Mouse (Mus musculus) liver, embryonic 13.5 days (tissue): ENCODE measurements at regions not wholly inside any gene's neighbourhood (a gene's known extent, or its start where the extent isn't known, plus 50 kb on each side); places are given as distances from the start of the nearest gene placed in this dataset.

ENCODE experiments used
- ATAC-seq: fragments of 200-750 bp; cut with Nextera tagmentation; 2 replicates; pipeline ENCODE4 v1.8.0; 2017; ENCODE audit warnings: low read depth, mild to moderate bottlenecking, moderate number of reproducible peaks, moderate library complexity
- DNase-seq: peaks from one replicate; pipeline ENCODE4 v3.0.0; 2022
- H3K27ac ChIP-seq: fragments of 300-500 bp; sonication (generic); 2 replicates; pipeline ENCODE4 v1.5.1; 2015; ENCODE audit warnings: moderate library complexity, mild to moderate bottlenecking, inconsistent platforms
- H3K27me3 ChIP-seq: fragments of 300-500 bp; sonication (generic); 2 replicates; pipeline ENCODE4 v1.6.1; 2015; ENCODE audit warnings: mild to moderate bottlenecking, inconsistent platforms
- H3K36me3 ChIP-seq: fragments of 300-500 bp; sonication (generic); 2 replicates; pipeline ENCODE4 v1.6.1; 2015; ENCODE audit warnings: mild to moderate bottlenecking, inconsistent platforms
- H3K4me1 ChIP-seq: fragments of 300-500 bp; sonication (generic); replicated peaks from 2 replicates; pipeline ENCODE4 v1.6.1; 2015; ENCODE audit warnings: inconsistent platforms
- H3K4me2 ChIP-seq: fragments of 300-500 bp; sonication (generic); 2 replicates; pipeline ENCODE4 v1.6.1; 2015; ENCODE audit warnings: inconsistent platforms, mild to moderate bottlenecking, moderate library complexity
- H3K4me3 ChIP-seq: fragments of 300-500 bp; sonication (generic); replicated peaks from 2 replicates; pipeline ENCODE4 v1.5.1; 2015; ENCODE audit warnings: mild to moderate bottlenecking, inconsistent platforms
- H3K9ac ChIP-seq: fragments of 300-500 bp; sonication (generic); 2 replicates; pipeline ENCODE4 v1.6.1; 2015; ENCODE audit warnings: mild to moderate bottlenecking, inconsistent platforms
- H3K9me3 ChIP-seq: fragments of 300-500 bp; sonication (generic); replicated peaks from 2 replicates; pipeline ENCODE4 v1.6.1; 2016; ENCODE audit warnings: inconsistent platforms
- WGBS: fragments of 180-500 bp; shearing (Covaris S2); methylation state at CpG from one replicate; pipeline ENCODE4 v1.1.7; 2015; ENCODE audit not compliant: insufficient replicate concordance; 5-methylcytosine and 5-hydroxymethylcytosine counted together

DNA sequence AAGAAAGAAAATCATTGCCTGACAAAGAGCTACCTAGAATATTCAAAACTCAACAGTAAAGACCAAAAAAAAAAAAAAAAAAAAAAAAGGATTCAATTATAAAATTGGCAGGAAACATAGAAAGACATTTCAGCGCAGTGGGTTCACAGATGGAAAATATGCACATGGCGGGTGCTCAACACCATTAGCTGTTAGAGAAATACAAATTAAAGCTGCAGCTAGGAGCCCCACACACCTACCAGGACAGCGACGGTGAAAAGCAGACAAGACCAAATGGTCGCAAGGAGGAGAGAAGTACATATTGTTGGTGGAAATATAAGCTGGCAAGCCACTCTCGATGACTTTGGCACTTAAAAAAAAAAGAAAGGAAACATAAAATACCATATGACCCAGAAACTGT is 183.6 kb upstream of the Rad23b start:
- 78% methylated on average over 6 of the region's 6 CpGs for WGBS
- DNase-seq: no peak

DNA sequence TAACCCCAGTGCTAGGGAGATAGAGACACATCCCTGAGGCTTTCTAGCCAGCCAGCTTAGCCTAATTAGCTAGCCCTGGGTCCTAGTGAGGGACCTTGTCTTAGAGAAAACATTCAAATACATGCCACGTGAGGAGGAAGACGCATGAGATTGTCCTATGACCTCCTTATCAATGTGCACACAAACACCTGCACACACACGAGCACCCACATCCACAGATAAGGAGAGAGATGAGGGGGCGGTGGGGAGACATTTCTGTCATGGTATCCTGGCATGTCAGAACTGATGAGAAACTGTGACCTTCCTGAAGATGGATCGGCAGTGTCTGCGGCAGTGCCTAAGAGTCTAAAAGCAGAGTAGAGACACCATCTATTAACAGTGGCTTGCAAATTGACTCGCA is 180.8 kb upstream of the Rad23b start:
- Histone ChIP-seq H3K9me3 (no peaks in the 10 kb centered on the region), H3K4me3 (no peak overlapping the region), H3K27ac (no peak overlapping the region), H3K27me3 (no peaks in the 10 kb centered on the region), H3K9ac (no peak overlapping the region), H3K4me1 (no peaks in the 10 kb centered on the region), H3K4me2 (no peak overlapping the region), H3K36me3 (no peaks in the 10 kb centered on the region)
- ATAC-seq (no peak), DNase-seq (no peak)
- 46% methylated on average over 7 of the region's 7 CpGs for WGBS

More for the DNA sequence above, 183.6 kb upstream of the Rad23b start:
- Histone ChIP-seq H3K27ac (no peak overlapping the region), H3K36me3 (no peaks in the 10 kb centered on the region), H3K4me2 (no peak overlapping the region), H3K4me1 (no peaks in the 10 kb centered on the region), H3K9me3 (no peaks in the 10 kb centered on the region), H3K9ac (no peak overlapping the region), H3K27me3 (no peaks in the 10 kb centered on the region), H3K4me3 (no peak overlapping the region)
- ATAC-seq: no peak

DNA sequence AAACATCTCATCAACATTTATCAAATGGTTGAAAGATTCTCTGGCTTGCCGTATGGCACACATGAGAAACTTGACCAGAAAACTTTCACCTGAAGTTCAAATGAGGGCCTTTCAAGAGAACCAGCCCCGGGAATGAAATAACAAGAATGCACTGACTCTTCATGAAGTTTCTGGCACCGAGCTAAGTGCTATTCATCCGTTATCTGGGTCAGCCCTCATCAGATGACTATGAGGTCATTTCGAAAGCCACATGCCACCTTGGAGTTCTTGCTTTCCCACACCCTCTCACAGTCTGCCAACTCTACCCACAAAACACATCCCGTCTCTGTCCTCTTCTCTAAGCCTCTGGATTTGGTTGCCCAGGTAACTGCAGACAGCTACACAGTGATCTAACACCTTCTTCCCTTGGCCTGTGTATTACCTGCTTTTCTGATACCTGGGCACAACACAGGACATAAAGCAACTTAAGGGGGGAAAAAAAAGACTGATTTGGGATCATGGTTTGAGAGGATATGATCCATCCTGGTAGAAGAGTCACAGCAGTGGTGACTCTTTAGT is 177.4 kb upstream of the Rad23b start:
- DNase-seq (no peak), ATAC-seq (no peak)
- Histone ChIP-seq H3K27me3 (no peaks in the 10 kb centered on the region), H3K9me3 (no peaks in the 10 kb centered on the region), H3K9ac (no peak overlapping the region), H3K4me2 (no peak overlapping the region), H3K36me3 (no peaks in the 10 kb centered on the region), H3K27ac (no peak overlapping the region), H3K4me1 (no peaks in the 10 kb centered on the region), H3K4me3 (no peak overlapping the region)
- WGBS: 61% methylated on average over 6 of the region's 6 CpGs

DNA sequence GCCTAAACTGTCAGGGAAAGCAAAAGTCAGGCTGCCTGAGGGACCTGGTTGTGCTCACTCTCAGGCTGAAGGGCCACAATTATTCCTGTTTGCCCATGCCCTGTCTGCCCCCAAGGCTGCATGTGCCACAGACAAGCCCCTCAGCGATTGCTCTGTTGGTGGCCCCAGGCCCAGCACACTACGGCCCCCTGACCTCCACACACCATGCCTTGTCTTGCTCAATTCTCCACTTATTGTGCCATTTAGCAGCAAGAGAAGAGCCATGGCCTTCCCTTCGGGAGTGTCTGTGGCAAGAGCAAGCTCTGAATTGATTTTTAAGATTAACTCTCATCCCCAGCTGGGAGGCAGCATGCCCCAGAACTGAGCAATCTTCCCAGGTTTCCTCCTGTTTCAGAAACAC is 173.8 kb upstream of the Rad23b start:
- Histone ChIP-seq H3K9ac (no peak overlapping the region), H3K4me1 (no peaks in the 10 kb centered on the region), H3K4me3 (no peak overlapping the region), H3K36me3 (no peaks in the 10 kb centered on the region), H3K4me2 (no peak overlapping the region), H3K27me3 (no peaks in the 10 kb centered on the region), H3K27ac (no peak overlapping the region), H3K9me3 (no peaks in the 10 kb centered on the region)
- ATAC-seq (no peak), DNase-seq (no peak)
- WGBS: 60% methylated on average over 3 of the region's 3 CpGs

- WGBS: 60% methylated on average over 2 of the region's 2 CpGs
Observed at GRCm38 (mm10) chr4:55179456-55179855, 170.4 kb upstream of the Rad23b start.

GRCm38 (mm10) chr4:55183519-55183918 is 166.3 kb upstream of the Rad23b start:
- H3K4me3 ChIP-seq: no peak overlapping the region
- H3K9me3 ChIP-seq: no peaks in the 10 kb centered on the region
- no peak overlapping the region for H3K27ac ChIP-seq
- H3K4me1 ChIP-seq: no peaks in the 10 kb centered on the region
- DNase-seq (no peak), ATAC-seq (no peak)
- H3K9ac ChIP-seq: no peak overlapping the region
- no peaks in the 10 kb centered on the region for H3K27me3 ChIP-seq
- H3K36me3 ChIP-seq: no peaks in the 10 kb centered on the region
- 48% methylated on average over 3 of the region's 3 CpGs for WGBS
- H3K4me2 ChIP-seq: no peak overlapping the region

More at GRCm38 (mm10) chr4:55179456-55179855, 170.4 kb upstream of the Rad23b start:
- Histone ChIP-seq H3K36me3 (no peaks in the 10 kb centered on the region), H3K27me3 (no peaks in the 10 kb centered on the region), H3K9ac (no peak overlapping the region), H3K4me1 (no peaks in the 10 kb centered on the region), H3K27ac (no peak overlapping the region), H3K9me3 (no peaks in the 10 kb centered on the region), H3K4me3 (no peak overlapping the region), H3K4me2 (no peak overlapping the region)
- ATAC-seq (no peak), DNase-seq (no peak)

DNA sequence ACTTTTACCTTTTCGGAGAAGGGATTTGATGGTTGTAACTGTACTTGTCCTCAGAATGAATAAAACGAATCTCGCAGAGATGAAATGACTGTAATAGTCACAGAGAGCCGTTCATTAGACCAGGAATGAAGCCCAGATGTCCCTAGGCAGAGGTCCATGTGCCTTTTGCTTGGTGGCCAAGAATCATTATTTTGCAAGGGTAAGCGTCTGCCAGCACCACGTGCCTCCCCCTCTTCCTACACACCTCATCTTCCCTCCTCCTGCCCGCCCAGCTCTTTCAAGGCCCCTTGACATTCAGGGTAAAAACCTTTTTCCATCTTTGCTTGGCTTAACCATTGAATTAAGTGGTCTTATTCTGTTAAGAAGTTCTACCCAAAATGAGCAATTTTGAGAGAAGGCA is 161.1 kb upstream of the Rad23b start:
- Histone ChIP-seq H3K27ac (no peak overlapping the region), H3K36me3 (no peaks in the 10 kb centered on the region), H3K9ac (no peak overlapping the region), H3K4me1 (no peaks in the 10 kb centered on the region), H3K27me3 (no peaks in the 10 kb centered on the region), H3K9me3 (no peaks in the 10 kb centered on the region), H3K4me3 (no peak overlapping the region), H3K4me2 (no peak overlapping the region)
- ATAC-seq: no peak
- 76% methylated on average over 7 of the region's 7 CpGs for WGBS
- DNase-seq: no peak

GRCm38 (mm10) chr4:55190586-55190985 is 159.3 kb upstream of the Rad23b start:
- no peaks in the 10 kb centered on the region for H3K9me3 ChIP-seq
- ATAC-seq (no peak), DNase-seq (no peak)
- no peak overlapping the region for H3K4me2 ChIP-seq
- H3K9ac ChIP-seq: no peak overlapping the region
- H3K36me3 ChIP-seq: no peaks in the 10 kb centered on the region
- H3K27ac ChIP-seq: no peak overlapping the region
- 62% methylated on average over 6 of the region's 6 CpGs for WGBS
- H3K27me3 ChIP-seq: no peaks in the 10 kb centered on the region
- no peak overlapping the region for H3K4me3 ChIP-seq
- H3K4me1 ChIP-seq: no peaks in the 10 kb centered on the region

GRCm38 (mm10) chr4:55194061-55194460 is 155.8 kb upstream of the Rad23b start:
- no peak overlapping the region for H3K9ac ChIP-seq
- H3K4me3 ChIP-seq: no peak overlapping the region
- H3K4me2 ChIP-seq: no peak overlapping the region
- no peaks in the 10 kb centered on the region for H3K36me3 ChIP-seq
- 76% methylated on average over 1 of the region's 1 CpGs for WGBS
- H3K27me3 ChIP-seq: no peaks in the 10 kb centered on the region
- DNase-seq (no peak), ATAC-seq (no peak)
- no peaks in the 10 kb centered on the region for H3K4me1 ChIP-seq
- H3K27ac ChIP-seq: no peak overlapping the region
- H3K9me3 ChIP-seq: no peaks in the 10 kb centered on the region

DNA sequence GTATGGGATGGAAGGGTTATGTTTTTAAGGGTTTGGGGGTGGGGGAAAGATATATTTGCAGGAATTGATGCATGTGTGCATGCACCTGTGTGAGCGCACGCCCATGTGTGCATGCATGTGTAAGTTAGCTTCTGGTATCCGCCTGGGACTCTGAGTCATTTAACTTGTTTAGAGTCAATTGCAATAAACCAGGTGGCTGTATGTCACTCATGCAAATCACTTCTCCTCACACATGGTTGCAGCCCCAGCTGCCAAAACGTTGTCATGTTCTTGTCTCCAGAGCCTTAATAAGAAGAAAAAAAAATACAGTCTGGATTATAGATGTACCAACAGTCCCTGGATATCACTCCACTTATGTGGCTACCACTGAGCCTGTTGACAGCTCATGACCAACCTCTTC is 155.3 kb upstream of the Rad23b start:
- WGBS: 70% methylated on average over 4 of the region's 4 CpGs
- Histone ChIP-seq H3K27ac (no peak overlapping the region), H3K4me1 (no peaks in the 10 kb centered on the region), H3K9ac (no peak overlapping the region), H3K9me3 (no peaks in the 10 kb centered on the region), H3K36me3 (no peaks in the 10 kb centered on the region), H3K27me3 (no peaks in the 10 kb centered on the region), H3K4me3 (no peak overlapping the region), H3K4me2 (no peak overlapping the region)
- ATAC-seq (no peak), DNase-seq (no peak)

DNA sequence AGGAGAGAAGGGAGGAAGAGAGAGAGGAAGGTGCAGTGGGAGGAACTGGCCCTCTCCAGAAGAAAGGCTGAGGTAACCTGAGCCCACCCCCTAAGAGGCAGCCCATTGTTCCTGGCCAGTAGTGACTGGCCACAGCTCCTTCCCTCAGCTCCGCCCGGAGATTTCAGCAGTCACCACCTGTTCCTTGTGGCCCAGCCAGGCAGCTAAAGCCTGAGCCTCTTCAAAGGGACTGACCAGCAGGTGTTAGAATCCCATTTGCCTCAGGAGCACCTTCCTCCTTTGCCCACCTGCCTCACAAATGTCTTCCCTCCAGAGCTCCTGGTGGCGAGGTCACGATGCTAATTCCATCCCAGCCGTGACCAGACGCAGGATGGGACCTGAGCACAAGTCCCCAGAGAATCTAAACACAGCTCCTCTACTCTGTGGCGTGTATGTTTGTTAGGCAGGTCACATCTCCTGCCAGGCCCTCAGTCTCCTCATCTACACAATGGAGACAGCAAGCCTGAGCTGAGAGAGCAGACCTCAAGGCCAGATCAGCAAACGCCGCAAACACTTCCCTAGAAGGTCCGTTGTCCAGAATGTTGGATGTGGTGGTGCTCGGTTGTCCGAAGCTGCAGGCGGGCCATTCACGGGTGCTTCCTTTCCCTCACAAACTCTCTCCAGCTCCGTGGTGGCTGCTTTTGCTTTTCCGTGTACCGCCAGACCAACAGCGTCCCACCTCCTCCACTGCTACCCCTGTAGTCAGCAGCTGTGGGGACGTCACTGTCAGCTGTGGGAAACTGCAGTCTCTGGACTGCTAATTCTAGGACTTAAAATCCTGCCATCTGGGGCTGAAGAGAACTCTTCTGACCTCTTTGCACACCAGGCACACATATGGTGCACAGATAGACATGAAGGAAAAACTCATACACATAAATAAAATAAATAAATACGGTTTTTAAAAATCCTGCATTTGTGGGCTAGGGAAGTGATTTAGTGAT is 145.8 kb upstream of the Rad23b start:
- H3K36me3 ChIP-seq: no peaks in the 10 kb centered on the region
- no peaks in the 10 kb centered on the region for H3K4me1 ChIP-seq
- no peak overlapping the region for H3K4me3 ChIP-seq
- H3K4me2 ChIP-seq: no peak overlapping the region
- H3K27ac ChIP-seq: no peak overlapping the region
- H3K9me3 ChIP-seq: no peaks in the 10 kb centered on the region
- ATAC-seq: no peak
- no peaks in the 10 kb centered on the region for H3K27me3 ChIP-seq
- 51% methylated on average over 20 of the region's 20 CpGs for WGBS
- no peak overlapping the region for H3K9ac ChIP-seq
- DNase-seq: no peak

DNA sequence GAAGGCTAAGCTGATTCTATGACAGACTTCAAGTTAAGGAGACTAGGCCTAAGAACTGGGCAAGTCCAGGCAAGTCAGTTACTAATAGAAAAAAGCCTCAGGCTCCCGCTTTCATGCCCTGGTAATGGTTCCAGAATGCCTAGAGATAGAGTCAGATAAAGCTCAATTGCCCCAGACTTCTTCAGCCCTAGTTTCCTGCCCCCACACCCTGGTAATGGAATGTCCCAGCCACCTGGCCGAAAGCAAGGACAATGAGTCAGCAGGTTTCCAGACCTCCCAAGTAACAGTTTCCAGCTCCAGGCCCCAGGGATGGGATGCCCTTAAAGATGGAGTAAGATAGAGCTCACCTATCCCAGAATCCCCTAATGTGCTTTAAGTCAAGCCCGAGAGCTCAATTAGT is 143.6 kb upstream of the Rad23b start:
- no peak overlapping the region for H3K4me2 ChIP-seq
- no peaks in the 10 kb centered on the region for H3K27me3 ChIP-seq
- no peak overlapping the region for H3K27ac ChIP-seq
- WGBS: 74% methylated on average over 3 of the region's 3 CpGs
- H3K4me3 ChIP-seq: no peak overlapping the region
- DNase-seq (no peak), ATAC-seq (no peak)
- no peaks in the 10 kb centered on the region for H3K4me1 ChIP-seq
- no peaks in the 10 kb centered on the region for H3K9me3 ChIP-seq
- H3K9ac ChIP-seq: no peak overlapping the region
- H3K36me3 ChIP-seq: no peaks in the 10 kb centered on the region
